Mouse (Mus musculus) heart, embryonic 16.5 days (tissue): Measurements from ENCODE around the gene Myl12a. TPM values are rescaled to one million over a fixed set of nuclear protein-coding genes. Genes with fewer than 3 reads are reported as not detected.

Experiments
- ATAC-seq: fragments of 200-750 bp; cut with Nextera tagmentation; replicated peaks from 2 replicates; pipeline ENCODE4 v1.8.0; 2017; ENCODE audit warnings: moderate number of reproducible peaks; ENCODE audit not compliant: insufficient read depth, low FRiP score; ENCODE audit errors: extremely low read depth
- H3K27ac ChIP-seq: fragments of 300-500 bp; sonication (generic); 2 replicates; pipeline ENCODE4 v1.5.1; 2014; ENCODE audit warnings: mild to moderate bottlenecking, low read length, control low read depth, moderate library complexity
- H3K27me3 ChIP-seq: fragments of 300-500 bp; sonication (generic); 2 replicates; pipeline ENCODE4 v1.6.1; 2014; ENCODE audit warnings: low read length, mixed read lengths; ENCODE audit not compliant: control insufficient read depth, insufficient read depth
- H3K36me3 ChIP-seq: fragments of 300-500 bp; sonication (generic); 2 replicates; pipeline ENCODE4 v1.6.1; 2014; ENCODE audit not compliant: control insufficient read depth, insufficient read depth
- H3K4me1 ChIP-seq: fragments of 300-500 bp; sonication (generic); 2 replicates; pipeline ENCODE4 v1.6.1; 2014; ENCODE audit warnings: low read length, mixed read lengths; ENCODE audit not compliant: control insufficient read depth, insufficient read depth
- H3K4me2 ChIP-seq: fragments of 300-500 bp; sonication (generic); 2 replicates; pipeline ENCODE4 v1.6.1; 2014; ENCODE audit warnings: low read depth, mild to moderate bottlenecking, control low read depth, low read length
- H3K4me3 ChIP-seq: fragments of 300-500 bp; sonication (generic); 2 replicates; pipeline ENCODE4 v1.5.1; 2014; ENCODE audit warnings: mild to moderate bottlenecking, control low read depth, low read length
- H3K9ac ChIP-seq: fragments of 300-500 bp; sonication (generic); 2 replicates; pipeline ENCODE4 v1.6.1; 2014; ENCODE audit warnings: low read length, control low read depth
- H3K9me3 ChIP-seq: fragments of 300-500 bp; sonication (generic); replicated peaks from 2 replicates; pipeline ENCODE4 v1.6.1; 2016; ENCODE audit warnings: low read length; ENCODE audit not compliant: control insufficient read depth
- WGBS: fragments of 180-500 bp; shearing (Covaris S2); extraction: QIAGEN DNeasy Blood & Tissue Kit; methylation state at CpG from one replicate; pipeline ENCODE4 v1.1.7; 2014; 5-methylcytosine and 5-hydroxymethylcytosine counted together
- polyA plus RNA-seq: library from polyadenylated mRNA; unstranded; fragments of >200 nt; fragmentation: Nextera tagmentation; extraction: Ambion mirVana; gene quantifications from 2 replicates; pipeline ENCODE4 v1.2.1, GENCODE M21; 2015

Gene Myl12a
- polyA plus RNA-seq, 1 experiment from 2014 or later = 686 TPM

DNA sequence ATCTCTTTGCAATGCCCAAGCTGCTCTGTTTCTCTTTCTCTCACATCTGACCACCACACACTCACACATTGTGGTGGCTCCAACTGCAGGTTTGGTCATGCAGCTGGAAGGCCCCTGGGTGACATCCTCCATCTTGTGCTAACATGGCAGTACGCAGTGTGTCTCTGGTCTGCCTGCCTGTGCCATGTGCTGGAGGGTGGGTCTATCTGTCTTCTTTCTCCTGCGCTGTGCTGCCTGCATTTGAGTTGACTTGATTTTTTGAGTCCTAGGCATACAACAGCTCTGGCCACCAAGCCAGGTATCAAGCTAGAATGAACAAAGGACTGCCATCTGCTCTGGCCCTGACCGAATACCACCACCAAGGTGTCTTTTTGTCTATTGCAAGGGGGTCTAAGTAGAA lies 15.5 kb upstream of the Myl12a start:
- no peaks in the 10 kb centered on the region for H3K27me3 ChIP-seq
- H3K36me3 ChIP-seq = no peaks in the 10 kb centered on the region; the same call in 1 of the 2 replicates
- H3K4me2 ChIP-seq = peak overlapping the region; percentile 60; the same call in 1 of the 2 replicates
- H3K4me3 ChIP-seq = no peak overlapping the region
- H3K9me3 ChIP-seq = no peaks in the 10 kb centered on the region
- WGBS = 95% methylated on average over 3 of the region's 3 CpGs
- no peak for ATAC-seq
- no peak overlapping the region for H3K27ac ChIP-seq
- H3K9ac ChIP-seq = no peak overlapping the region
- peaks cover 28% of the 10 kb centered on the region for H3K4me1 ChIP-seq

DNA sequence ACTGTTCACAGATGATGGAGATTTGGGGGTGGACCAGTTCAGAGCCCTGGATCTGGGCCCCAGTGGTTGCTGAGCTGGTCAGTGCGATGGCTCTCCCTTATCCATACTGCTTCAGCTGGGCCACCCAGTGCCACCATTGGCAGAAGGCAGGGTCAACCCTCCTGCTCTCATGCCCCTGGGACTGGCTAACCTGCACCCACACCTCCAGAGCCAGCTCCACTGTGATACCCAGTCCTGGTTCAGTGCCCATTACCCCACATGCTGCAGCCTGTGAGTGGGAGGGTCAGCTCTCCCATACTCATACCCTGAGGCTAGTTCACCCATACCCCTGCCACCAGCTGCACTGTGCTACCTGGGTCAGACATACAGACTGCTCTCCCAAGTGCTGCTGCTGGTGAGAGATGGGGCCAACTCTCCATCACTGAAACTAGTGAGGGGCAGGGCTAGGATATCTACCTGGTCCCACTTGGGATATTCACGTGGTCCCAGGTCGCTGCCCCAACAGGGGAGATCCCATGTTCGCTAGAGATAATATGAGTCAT lies 14.8 kb upstream of the Myl12a start:
- Histone ChIP-seq H3K36me3 (no peaks in the 10 kb centered on the region), H3K27me3 (no peaks in the 10 kb centered on the region), H3K9me3 (no peaks in the 10 kb centered on the region), H3K9ac (no peak overlapping the region), H3K4me1 (peaks cover 24% of the 10 kb centered on the region), H3K4me2 (no peak overlapping the region), H3K27ac (no peak overlapping the region), H3K4me3 (no peak overlapping the region)
- ATAC-seq = no peak
- 87% methylated on average over 4 of the region's 4 CpGs for WGBS

DNA sequence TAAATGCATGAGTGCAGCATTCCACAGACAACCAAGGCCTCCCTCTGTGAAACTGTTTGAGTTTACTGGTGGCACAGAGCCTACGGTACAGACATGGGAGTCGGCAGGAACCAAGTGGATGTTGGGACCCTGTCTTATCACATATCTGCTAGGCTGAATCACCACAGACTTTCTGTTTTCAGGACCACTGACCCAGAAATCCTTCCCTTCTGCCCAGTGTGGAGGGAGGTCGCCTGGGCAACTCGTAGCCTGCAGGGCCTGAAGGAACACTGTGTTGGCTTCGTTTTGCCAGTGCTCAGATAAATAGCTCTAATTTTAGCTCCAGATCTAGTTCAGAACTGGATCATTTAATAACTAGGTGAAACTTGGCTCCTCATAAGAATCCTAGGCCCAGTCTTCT lies 12.2 kb upstream of the Myl12a start:
- Histone ChIP-seq H3K9ac (peak overlapping the region; percentile 55), H3K27me3 (no peaks in the 10 kb centered on the region), H3K36me3 (no peaks in the 10 kb centered on the region), H3K9me3 (no peaks in the 10 kb centered on the region), H3K4me3 (no peak overlapping the region), H3K4me2 (peak overlapping the region; percentile 46), H3K27ac (peak overlapping the region; percentile 91), H3K4me1 (peaks cover 17% of the 10 kb centered on the region)
- 21% methylated on average over 5 of the region's 5 CpGs for WGBS
- ATAC-seq = 0 out of 2 replicates have a peak, but pooled peaks have one; percentile 37

DNA sequence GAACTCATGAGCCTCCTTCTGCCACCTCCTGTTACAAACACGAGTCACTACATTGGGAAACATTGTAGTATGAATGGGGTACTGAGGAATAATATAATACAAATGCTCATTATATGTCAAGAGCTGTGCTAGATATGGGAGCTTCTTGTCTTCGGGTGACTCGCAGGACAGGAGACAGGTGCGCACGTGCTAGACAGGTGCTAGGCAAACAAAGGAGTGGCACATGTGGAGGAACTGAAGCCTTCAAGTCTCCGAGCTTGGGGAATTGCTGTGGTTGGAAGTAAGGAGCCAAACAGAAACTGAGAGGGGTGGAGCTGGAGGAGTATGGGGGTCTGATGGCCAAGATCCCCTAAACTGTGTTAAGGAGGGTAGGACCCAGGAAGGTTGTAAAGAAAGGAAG lies 10.4 kb upstream of the Myl12a start:
- no peak for ATAC-seq
- Histone ChIP-seq H3K9me3 (no peaks in the 10 kb centered on the region), H3K36me3 (no peaks in the 10 kb centered on the region), H3K27me3 (no peaks in the 10 kb centered on the region), H3K9ac (no peak overlapping the region), H3K27ac (no peak overlapping the region), H3K4me1 (peaks cover 14% of the 10 kb centered on the region), H3K4me3 (no peak overlapping the region), H3K4me2 (no peak overlapping the region)
- 86% methylated on average over 6 of the region's 6 CpGs for WGBS

DNA sequence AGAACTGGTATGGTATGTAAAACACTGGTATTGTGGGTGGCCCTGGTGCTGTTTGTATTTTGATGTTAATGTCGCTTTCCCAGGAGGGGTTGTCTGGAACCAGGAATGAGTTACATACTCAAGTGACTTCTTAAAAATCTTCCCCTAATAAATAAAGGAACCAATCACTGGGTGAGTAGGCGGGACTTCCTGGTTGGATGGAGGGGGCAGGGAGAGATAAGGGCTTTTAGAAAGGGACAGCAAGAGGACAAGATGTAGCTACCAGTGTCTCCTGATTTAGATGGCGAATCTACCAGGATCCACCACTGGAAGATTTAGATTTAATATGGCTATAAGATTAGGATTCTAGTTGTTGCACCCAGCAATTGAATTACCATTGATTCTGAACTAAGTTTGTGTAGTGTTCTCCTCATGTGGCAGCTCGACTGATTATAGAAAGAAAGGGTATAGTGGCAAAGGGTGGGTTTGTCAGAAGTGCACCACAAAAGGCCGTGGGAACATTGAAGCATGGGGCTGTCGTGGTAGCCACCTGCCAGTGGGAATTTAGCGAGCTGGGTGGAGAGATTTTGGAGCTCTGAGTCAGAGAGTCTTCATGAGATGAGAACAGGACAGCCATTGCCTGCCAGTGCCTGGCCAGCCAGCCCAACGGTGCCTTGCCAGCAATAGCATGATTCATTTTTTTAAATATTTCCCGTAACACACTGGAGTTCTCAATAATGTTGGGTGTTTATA lies 9.4 kb upstream of the Myl12a start:
- no peak for ATAC-seq

DNA sequence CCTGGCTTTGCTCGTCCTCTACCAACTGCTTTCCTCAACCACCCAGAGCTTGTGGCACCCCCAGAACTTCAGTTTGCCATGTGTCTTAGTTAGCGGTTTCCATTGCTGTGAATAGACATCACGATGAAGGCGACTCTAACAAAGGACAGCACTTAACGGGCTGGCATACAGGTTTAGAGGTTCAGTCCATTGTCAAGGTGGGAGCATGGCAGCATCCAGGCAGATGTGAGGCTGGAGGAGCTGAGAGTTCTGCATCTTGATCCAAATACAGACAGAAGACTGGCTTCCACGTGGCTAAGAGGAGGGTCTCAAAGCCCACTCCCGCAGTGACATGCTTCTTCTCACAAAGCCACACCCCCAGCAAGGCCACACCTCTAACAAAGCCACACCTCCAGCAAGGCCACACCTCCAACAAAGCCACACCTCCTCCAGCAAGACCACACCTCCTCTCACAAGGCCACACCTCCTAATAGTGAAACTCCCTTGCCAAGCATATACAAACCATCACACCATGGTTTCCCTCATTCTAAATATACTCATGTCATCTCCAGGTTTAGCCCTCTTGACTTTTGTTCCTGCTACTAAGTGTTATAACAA lies 8.1 kb upstream of the Myl12a start:
- Histone ChIP-seq H3K27me3 (no peaks in the 10 kb centered on the region), H3K4me3 (no peak overlapping the region), H3K4me1 (peaks cover 14% of the 10 kb centered on the region), H3K4me2 (no peak overlapping the region), H3K9ac (no peak overlapping the region), H3K9me3 (no peaks in the 10 kb centered on the region), H3K27ac (no peak overlapping the region), H3K36me3 (no peaks in the 10 kb centered on the region)
- no peak for ATAC-seq
- WGBS = 65% methylated on average over 7 of the region's 7 CpGs

More for the DNA sequence above, 9.4 kb upstream of the Myl12a start:
- Histone ChIP-seq H3K36me3 (no peaks in the 10 kb centered on the region), H3K27me3 (no peaks in the 10 kb centered on the region), H3K4me3 (no peak overlapping the region), H3K4me2 (no peak overlapping the region), H3K27ac (no peak overlapping the region), H3K4me1 (peaks cover 14% of the 10 kb centered on the region), H3K9me3 (no peaks in the 10 kb centered on the region), H3K9ac (no peak overlapping the region)
- 81% methylated on average over 9 of the region's 9 CpGs for WGBS

DNA sequence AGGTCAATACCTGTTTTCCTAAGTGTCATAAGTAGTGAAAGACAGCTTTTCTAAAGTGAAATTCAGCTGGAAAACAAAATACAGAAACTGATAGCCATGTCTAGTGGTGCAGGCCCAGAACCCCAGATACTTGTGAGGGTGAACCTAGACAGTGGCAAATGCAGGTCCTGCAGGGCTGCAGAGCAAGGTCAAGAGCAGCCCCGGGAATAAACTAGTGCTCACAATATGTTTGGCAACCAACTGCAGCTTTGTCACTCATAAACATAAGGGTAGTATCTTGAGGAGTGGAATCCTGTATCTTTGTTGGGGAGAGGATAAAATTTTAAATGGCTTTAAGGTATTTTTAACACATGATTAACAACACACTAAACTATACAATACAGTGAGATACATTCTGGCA lies 7.1 kb upstream of the Myl12a start:
- Histone ChIP-seq H3K9me3 (no peaks in the 10 kb centered on the region), H3K27me3 (no peaks in the 10 kb centered on the region), H3K9ac (no peak overlapping the region), H3K4me3 (no peak overlapping the region), H3K4me1 (peaks cover 5% of the 10 kb centered on the region), H3K36me3 (no peaks in the 10 kb centered on the region), H3K27ac (no peak overlapping the region), H3K4me2 (no peak overlapping the region)
- ATAC-seq = no peak
- WGBS = 73% methylated on average over 1 of the region's 1 CpGs

DNA sequence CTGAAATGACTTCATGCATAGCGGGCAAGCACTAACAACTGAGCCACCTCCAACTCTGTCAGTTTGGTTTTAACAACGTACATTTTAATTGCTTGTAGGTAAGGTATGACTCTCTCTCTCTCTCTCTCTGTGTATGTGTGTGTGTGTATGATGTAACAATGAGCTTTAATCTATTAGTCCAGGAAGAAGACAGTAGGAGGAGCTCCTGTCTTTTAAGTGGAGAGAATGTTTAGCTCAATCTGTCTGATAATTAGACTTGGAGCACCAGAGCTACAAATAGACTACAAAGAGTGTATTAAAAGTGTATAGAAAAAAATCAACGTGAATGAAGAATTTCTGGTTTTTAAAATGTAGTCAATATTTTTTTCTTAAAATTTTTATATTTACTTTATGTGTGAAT lies 6.0 kb upstream of the Myl12a start:
- WGBS = 74% methylated on average over 3 of the region's 3 CpGs
- no peak overlapping the region for H3K4me3 ChIP-seq
- H3K27me3 ChIP-seq = no peaks in the 10 kb centered on the region
- no peak overlapping the region for H3K4me2 ChIP-seq
- no peak overlapping the region for H3K9ac ChIP-seq
- no peaks in the 10 kb centered on the region for H3K9me3 ChIP-seq
- ATAC-seq = no peak
- H3K4me1 ChIP-seq = peaks cover 3% of the 10 kb centered on the region
- H3K36me3 ChIP-seq = no peaks in the 10 kb centered on the region
- no peak overlapping the region for H3K27ac ChIP-seq

DNA sequence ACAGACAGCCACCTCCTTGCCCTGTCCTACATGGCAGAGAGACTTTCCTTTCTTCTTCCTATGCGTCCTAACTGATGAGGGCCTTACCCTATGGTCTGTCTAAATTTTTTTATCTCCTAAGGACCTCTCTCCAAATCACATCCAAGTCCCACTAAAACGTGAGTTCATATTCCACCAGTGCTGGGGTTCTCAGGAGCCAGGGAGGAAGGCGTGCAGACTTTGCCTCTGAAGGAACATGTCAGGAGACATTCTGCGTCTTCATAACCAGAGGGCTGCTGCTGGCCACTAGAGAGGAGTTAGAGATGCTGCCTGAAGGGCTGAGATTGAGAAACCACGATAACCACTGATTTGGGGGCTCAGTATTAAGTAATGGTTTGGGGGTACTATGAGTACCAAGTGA lies 4.3 kb upstream of the Myl12a start:
- Histone ChIP-seq H3K27me3 (no peaks in the 10 kb centered on the region), H3K27ac (no peak overlapping the region), H3K9me3 (no peaks in the 10 kb centered on the region), H3K4me1 (peaks cover 13% of the 10 kb centered on the region), H3K4me2 (no peak overlapping the region), H3K4me3 (no peak overlapping the region), H3K9ac (no peak overlapping the region), H3K36me3 (no peaks in the 10 kb centered on the region)
- ATAC-seq = no peak
- 78% methylated on average over 5 of the region's 5 CpGs for WGBS
